ENCODE assay signal across 8 mouse cellular contexts in genomic region chr8:20122067-20122925, GRCm38 (mm10).
DNase-seq lines count a peak whose midpoint lies in the region; ATAC-seq and TF ChIP-seq lines count a peak whose summit lies in the region.
"Not testable (repeated sequence)": the region's sequence is repeated elsewhere in the genome, so short reads cannot be mapped to it uniquely, and the experiment has no call there.

No protein-coding gene starts in this region.

- DNase-seq in gastrocnemius, adult 8-10 months (ENCODE audit: low spot score in 2 of 2): peak; percentile 100
- peak; percentile 10 for DNase-seq in hindlimb bud, embryonic 11.5 days (ENCODE audit: extremely low spot score, low read depth, low spot score)
- DNase-seq in left cerebral cortex, adult 8-10 months (ENCODE audit: low spot score in 2 of 2): peak; percentile 99 to 100
- DNase-seq in right cerebral cortex, postnatal 10 days (ENCODE audit: low spot score in 2 of 2): peak; percentile 100
- peak; percentile 100 for DNase-seq in urinary bladder, postnatal 25 days (ENCODE audit: low spot score)

- not testable (repeated sequence) for H3K36me3 ChIP-seq in megakaryocyte, embryonic 14.5 days (replicated peaks; ENCODE audit: low read length)

- H3K4me1 ChIP-seq in cortical plate, adult 2 months (ENCODE audit: control insufficient read depth, insufficient read depth, low read length); megakaryocyte, embryonic 14.5 days: not testable (repeated sequence)

- not testable (repeated sequence) for H3K9me3 ChIP-seq in megakaryocyte, embryonic 14.5 days

- TF ChIP-seq CTCF in cortical plate, adult 2 months (IDR thresholded peaks at IDR 0.05; ENCODE audit: extremely low read depth, insufficient read depth, low read length): peak; percentile 38

- H3K4me3 ChIP-seq in cortical plate, adult 2 months (ENCODE audit: insufficient read depth, low read length): peak overlapping the region; percentile 84
- H3K4me3 ChIP-seq in megakaryocyte, embryonic 14.5 days (replicated peaks): peak overlapping the region; percentile 83

- peak; percentile 99 for ATAC-seq in activated CD4-positive, CD25-positive, alpha-beta regulatory T cell, adult 4 months

- not testable (repeated sequence) for H3K27ac ChIP-seq in cortical plate, adult 2 months (ENCODE audit: insufficient read depth, low read length)

- not testable (repeated sequence) for TF ChIP-seq POLR2A in cortical plate, adult 2 months (IDR thresholded peaks at IDR 0.05; ENCODE audit: extremely low read depth, insufficient read depth, low read length)

- not testable (repeated sequence) for H3K27me3 ChIP-seq in megakaryocyte, embryonic 14.5 days (replicated peaks)

Comparison
In these comparisons a context has a peak if more than half of its experiments do, and no peak if none do; other contexts are left out.
1. DNase-seq: peak in every context shown above with its lines; median percentile 100 in gastrocnemius, adult 8-10 months; 100 in right cerebral cortex, postnatal 10 days; 100 in urinary bladder, postnatal 25 days; 100 in left cerebral cortex, adult 8-10 months; 10 in hindlimb bud, embryonic 11.5 days.